Mouse (Mus musculus): ENCODE results near the gene Btbd17. TPM values are rescaled to one million over a fixed set of nuclear protein-coding genes. Genes with fewer than 3 reads are reported as not detected.

Gene Btbd17
- not detected in 2 replicates for polyA plus RNA-seq (2015; fragmentation: Nextera tagmentation; extraction: Ambion mirVana)

- TF ChIP-seq EP300 (IDR thresholded peaks at IDR 0.05; ENCODE audit: low read depth): no peak
- no peak for TF ChIP-seq CTCF (IDR thresholded peaks at IDR 0.05; ENCODE audit: low read depth)
- H3K4me3 ChIP-seq (ENCODE audit: low read depth, low read length): peak within 1 kb of the TSS; percentile 27; the same call in 1 of the 2 replicates
- WGBS (ENCODE audit: insufficient replicate concordance): 22% methylated on average over 4 of the region's 4 CpGs
- no peak for DNase-seq
- H3K9ac ChIP-seq (replicated peaks): no peak within 1 kb of the TSS
- H3K4me2 ChIP-seq (ENCODE audit: low read depth, low read length): peak within 1 kb of the TSS; percentile 66
- peaks cover 8% of the 10 kb centered on the region for H3K4me1 ChIP-seq (ENCODE audit: insufficient read depth)
- no peaks in the 10 kb centered on the region for H3K36me3 ChIP-seq (replicated peaks; ENCODE audit: insufficient read depth, low read length)
- no peak for ATAC-seq
- H3K27ac ChIP-seq (ENCODE audit: low read depth): no peak within 1 kb of the TSS
- no peaks in the 10 kb centered on the region for H3K9me3 ChIP-seq (ENCODE audit: low read length)
- peaks cover 37% of the 10 kb centered on the region for H3K27me3 ChIP-seq (ENCODE audit: insufficient read depth, low read length)
Measured at GRCm38 (mm10) chr11:114795848-114796322, at the start of gene Btbd17. Gene Btbd17 (minus strand): TSS chr11:114795945.

- ATAC-seq (no peak), DNase-seq (no peak)
- H3K27ac ChIP-seq (ENCODE audit: low read depth): no peak overlapping the region
- H3K27me3 ChIP-seq (ENCODE audit: insufficient read depth, low read length): 0 out of 2 replicates have a peak, but pooled peaks cover 5% of the 10 kb centered on the region
- H3K4me3 ChIP-seq (ENCODE audit: low read depth, low read length): no peak overlapping the region
- WGBS (ENCODE audit: insufficient replicate concordance): 80% methylated on average over 7 of the region's 7 CpGs
- TF ChIP-seq EP300 (IDR thresholded peaks at IDR 0.05; ENCODE audit: low read depth) (no peak), CTCF (IDR thresholded peaks at IDR 0.05; ENCODE audit: low read depth) (no peak)
- no peaks in the 10 kb centered on the region for H3K36me3 ChIP-seq (replicated peaks; ENCODE audit: insufficient read depth, low read length)
- no peak overlapping the region for H3K9ac ChIP-seq (replicated peaks)
- no peaks in the 10 kb centered on the region for H3K9me3 ChIP-seq (ENCODE audit: low read length)
- peaks cover 4% of the 10 kb centered on the region; the same call in 1 of the 2 replicates for H3K4me1 ChIP-seq (ENCODE audit: insufficient read depth)
- H3K4me2 ChIP-seq (ENCODE audit: low read depth, low read length): no peak overlapping the region
Measured at GRCm38 (mm10) chr11:114844464-114845220, 48.9 kb upstream of the Btbd17 start.

GRCm38 (mm10) chr11:114843818-114844463, 48.2 kb upstream of the Btbd17 start:
- TF ChIP-seq EP300 (IDR thresholded peaks at IDR 0.05; ENCODE audit: low read depth) (no peak), CTCF (IDR thresholded peaks at IDR 0.05; ENCODE audit: low read depth) (no peak)
- WGBS (ENCODE audit: insufficient replicate concordance): 16% methylated on average over 8 of the region's 8 CpGs
- H3K9ac ChIP-seq (replicated peaks): no peak overlapping the region
- H3K36me3 ChIP-seq (replicated peaks; ENCODE audit: insufficient read depth, low read length): no peaks in the 10 kb centered on the region
- H3K4me3 ChIP-seq (ENCODE audit: low read depth, low read length): no peak overlapping the region
- DNase-seq: peak; percentile 42
- peak; percentile 71 for ATAC-seq
- no peak overlapping the region for H3K27ac ChIP-seq (ENCODE audit: low read depth)
- H3K9me3 ChIP-seq (ENCODE audit: low read length): no peaks in the 10 kb centered on the region
- no peak overlapping the region for H3K4me2 ChIP-seq (ENCODE audit: low read depth, low read length)
- H3K4me1 ChIP-seq (ENCODE audit: insufficient read depth): no peaks in the 10 kb centered on the region
- H3K27me3 ChIP-seq (ENCODE audit: insufficient read depth, low read length): no peaks in the 10 kb centered on the region

GRCm38 (mm10) chr11:114833166-114833565, 37.4 kb upstream of the Btbd17 start:
- 60% methylated on average over 5 of the region's 5 CpGs for WGBS (ENCODE audit: insufficient replicate concordance)
- peaks cover 24% of the 10 kb centered on the region for H3K4me1 ChIP-seq (ENCODE audit: insufficient read depth)

GRCm38 (mm10) chr11:114830433-114830773, 34.7 kb upstream of the Btbd17 start:
- Histone ChIP-seq H3K36me3 (replicated peaks; ENCODE audit: insufficient read depth, low read length) (no peaks in the 10 kb centered on the region), H3K4me1 (ENCODE audit: insufficient read depth) (peaks cover 19% of the 10 kb centered on the region), H3K4me3 (ENCODE audit: low read depth, low read length) (peak overlapping the region; percentile 29), H3K27me3 (ENCODE audit: insufficient read depth, low read length) (no peaks in the 10 kb centered on the region), H3K4me2 (ENCODE audit: low read depth, low read length) (peak overlapping the region; percentile 68), H3K9ac (replicated peaks) (peak overlapping the region; percentile 50; the same call in 1 of the 2 replicates), H3K9me3 (ENCODE audit: low read length) (no peaks in the 10 kb centered on the region), H3K27ac (ENCODE audit: low read depth) (peak overlapping the region; percentile 81)
- DNase-seq (no peak), ATAC-seq (peak; percentile 60; the same call in 1 of the 2 replicates)
- no peak for TF ChIP-seq EP300 (IDR thresholded peaks at IDR 0.05; ENCODE audit: low read depth)
- TF ChIP-seq CTCF (IDR thresholded peaks at IDR 0.05; ENCODE audit: low read depth): no peak
- 37% methylated on average over 8 of the region's 8 CpGs for WGBS (ENCODE audit: insufficient replicate concordance)

More at GRCm38 (mm10) chr11:114833166-114833565, 37.4 kb upstream of the Btbd17 start:
- Histone ChIP-seq H3K9ac (replicated peaks) (no peak overlapping the region), H3K9me3 (ENCODE audit: low read length) (no peaks in the 10 kb centered on the region), H3K4me2 (ENCODE audit: low read depth, low read length) (no peak overlapping the region), H3K4me3 (ENCODE audit: low read depth, low read length) (no peak overlapping the region), H3K36me3 (replicated peaks; ENCODE audit: insufficient read depth, low read length) (no peaks in the 10 kb centered on the region), H3K27ac (ENCODE audit: low read depth) (no peak overlapping the region), H3K27me3 (ENCODE audit: insufficient read depth, low read length) (no peaks in the 10 kb centered on the region)
- no peak for TF ChIP-seq EP300 (IDR thresholded peaks at IDR 0.05; ENCODE audit: low read depth)
- no peak for TF ChIP-seq CTCF (IDR thresholded peaks at IDR 0.05; ENCODE audit: low read depth)
- ATAC-seq (no peak), DNase-seq (no peak)
